Mouse (Mus musculus): Measurements from ENCODE around the gene Ccdc114. TPM values are rescaled to one million over a fixed set of nuclear protein-coding genes. Genes with fewer than 3 reads are reported as not detected.

The Ccdc114 gene
- polyA plus RNA-seq, 1 experiment from 2014 or later, result 2.3 TPM

DNA sequence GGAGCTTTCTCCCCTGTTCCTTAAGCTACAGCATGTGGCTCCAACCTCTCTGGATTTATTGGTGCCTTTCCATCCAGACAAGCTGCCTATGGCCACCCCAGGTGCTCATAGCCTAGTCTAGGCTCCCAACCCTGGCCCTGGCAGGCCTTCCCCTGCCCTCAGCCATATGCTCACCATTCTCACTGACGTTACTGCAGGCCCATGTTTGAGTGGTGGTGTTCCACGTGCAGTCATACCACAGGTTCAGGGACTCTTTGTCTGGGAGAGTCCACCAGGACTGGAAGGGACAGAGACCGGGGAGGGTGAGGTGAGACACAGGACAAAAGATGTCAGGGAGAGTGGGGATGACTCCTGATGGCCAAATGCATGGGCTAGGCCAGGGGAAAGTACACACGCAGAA is 4.1 kb upstream of the Ccdc114 start:
- Histone ChIP-seq H3K4me1 (replicated peaks; ENCODE audit: control insufficient read depth, insufficient read depth) (peaks cover 12% of the 10 kb centered on the region), H3K4me2 (replicated peaks; ENCODE audit: low read depth) (peak overlapping the region; percentile 62), H3K9ac (ENCODE audit: low read length) (peak overlapping the region; percentile 54), H3K4me3 (ENCODE audit: low read depth, low read length) (peak overlapping the region; percentile 46), H3K27me3 (ENCODE audit: control insufficient read depth, insufficient read depth, low read length) (no peaks in the 10 kb centered on the region), H3K27ac (replicated peaks) (peak overlapping the region; percentile 86; the same call in 1 of the 2 replicates), H3K9me3 (ENCODE audit: control insufficient read depth, low read length) (no peaks in the 10 kb centered on the region), H3K36me3 (ENCODE audit: control insufficient read depth, insufficient read depth, low read length) (no peaks in the 10 kb centered on the region; the same call in 1 of the 2 replicates)
- TF ChIP-seq CTCF (IDR thresholded peaks at IDR 0.05; ENCODE audit: low read depth) (no peak), EP300 (optimal IDR thresholded peaks at IDR 0.05) (no peak)
- DNase-seq (ENCODE audit: low spot score) (no peak), ATAC-seq (ENCODE audit: low FRiP score, low TSS enrichment) (no peak)
- 59% methylated on average over 4 of the region's 4 CpGs for WGBS

DNA sequence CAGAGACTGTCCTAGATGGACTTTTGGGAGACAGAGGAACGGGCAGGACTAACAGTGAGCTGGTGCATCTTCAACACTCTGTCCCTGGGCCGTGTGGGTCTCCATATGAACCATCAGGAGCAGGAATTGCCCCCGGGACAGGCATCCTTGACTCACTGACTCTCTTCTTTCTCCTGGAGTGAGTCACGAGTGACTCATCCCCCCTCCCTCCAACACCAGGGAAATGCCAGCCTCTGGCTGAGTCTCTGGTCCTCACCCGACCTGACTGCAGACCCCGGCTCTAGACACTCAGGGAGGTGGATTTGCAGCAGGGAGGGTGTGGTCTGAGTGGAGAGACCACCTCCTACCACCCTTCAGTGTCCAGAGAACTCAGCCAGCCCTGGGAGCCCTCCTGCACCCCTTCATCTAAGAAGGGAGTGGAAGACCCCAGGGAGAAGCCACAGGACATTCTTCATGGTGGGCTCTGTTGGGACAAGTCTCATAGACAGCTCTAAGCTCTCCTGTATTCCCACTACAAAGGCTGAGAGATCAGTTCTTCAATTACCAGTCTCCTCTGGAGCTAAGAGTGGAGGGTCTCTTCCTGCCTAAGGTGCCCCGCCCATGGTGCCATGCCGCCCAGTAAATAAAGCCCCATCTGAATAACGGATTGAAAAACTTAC is 3.2 kb upstream of the Ccdc114 start:
- Histone ChIP-seq H3K9ac (ENCODE audit: low read length) (peak overlapping the region; percentile 54), H3K4me3 (ENCODE audit: low read depth, low read length) (peak overlapping the region; percentile 46), H3K4me1 (replicated peaks; ENCODE audit: control insufficient read depth, insufficient read depth) (peaks cover 12% of the 10 kb centered on the region), H3K4me2 (replicated peaks; ENCODE audit: low read depth) (peak overlapping the region; percentile 62), H3K9me3 (ENCODE audit: control insufficient read depth, low read length) (no peaks in the 10 kb centered on the region), H3K27me3 (ENCODE audit: control insufficient read depth, insufficient read depth, low read length) (no peaks in the 10 kb centered on the region), H3K36me3 (ENCODE audit: control insufficient read depth, insufficient read depth, low read length) (no peaks in the 10 kb centered on the region; the same call in 1 of the 2 replicates), H3K27ac (replicated peaks) (peak overlapping the region; percentile 86)
- no peak for ATAC-seq (ENCODE audit: low FRiP score, low TSS enrichment)
- TF ChIP-seq CTCF (IDR thresholded peaks at IDR 0.05; ENCODE audit: low read depth), result no peak
- no peak for TF ChIP-seq EP300 (optimal IDR thresholded peaks at IDR 0.05)
- peak; percentile 54 for DNase-seq (ENCODE audit: low spot score)
- WGBS, result 3% methylated on average over 9 of the region's 9 CpGs

DNA sequence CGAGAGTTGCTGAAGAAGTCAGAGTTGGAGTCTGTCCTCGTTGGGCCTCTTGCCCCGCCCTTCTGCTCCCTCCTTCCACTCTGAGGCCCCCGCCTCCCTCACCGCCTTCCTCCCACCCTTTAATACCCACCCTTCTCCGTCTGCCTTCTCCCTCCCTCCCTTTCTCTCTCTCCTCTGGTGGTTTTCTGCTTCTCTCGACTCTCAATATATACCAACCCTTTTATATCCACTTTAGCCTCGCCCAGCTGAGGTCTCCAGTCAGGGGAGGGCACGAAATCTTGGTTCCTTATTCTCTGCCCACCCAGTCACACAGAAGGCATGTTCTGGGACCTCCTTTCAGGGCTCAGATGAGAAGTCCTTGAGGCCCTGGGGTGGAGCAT is 2.6 kb upstream of the Ccdc114 start, which contains the start of gene Emp3:
TSS of gene Emp3 (minus strand) at position 163 of the 380 bp plus-strand sequence.
- H3K4me3 ChIP-seq (ENCODE audit: low read depth, low read length), result peak within 1 kb of the TSS; percentile 46
- H3K27ac ChIP-seq (replicated peaks), result peak within 1 kb of the TSS; percentile 95
- H3K4me2 ChIP-seq (replicated peaks; ENCODE audit: low read depth), result peak within 1 kb of the TSS; percentile 62
- no peaks in the 10 kb centered on the region for H3K9me3 ChIP-seq (ENCODE audit: control insufficient read depth, low read length)
- ATAC-seq (ENCODE audit: low FRiP score, low TSS enrichment) (no peak), DNase-seq (ENCODE audit: low spot score) (peak; percentile 45)
- peak within 1 kb of the TSS; percentile 54 for H3K9ac ChIP-seq (ENCODE audit: low read length)
- 3% methylated on average over 9 of the region's 9 CpGs for WGBS
- H3K36me3 ChIP-seq (ENCODE audit: control insufficient read depth, insufficient read depth, low read length), result no peaks in the 10 kb centered on the region; the same call in 1 of the 2 replicates
- peaks cover 12% of the 10 kb centered on the region for H3K4me1 ChIP-seq (replicated peaks; ENCODE audit: control insufficient read depth, insufficient read depth)
- TF ChIP-seq EP300 (optimal IDR thresholded peaks at IDR 0.05) (no peak), CTCF (IDR thresholded peaks at IDR 0.05; ENCODE audit: low read depth) (no peak)
- no peaks in the 10 kb centered on the region for H3K27me3 ChIP-seq (ENCODE audit: control insufficient read depth, insufficient read depth, low read length)

DNA sequence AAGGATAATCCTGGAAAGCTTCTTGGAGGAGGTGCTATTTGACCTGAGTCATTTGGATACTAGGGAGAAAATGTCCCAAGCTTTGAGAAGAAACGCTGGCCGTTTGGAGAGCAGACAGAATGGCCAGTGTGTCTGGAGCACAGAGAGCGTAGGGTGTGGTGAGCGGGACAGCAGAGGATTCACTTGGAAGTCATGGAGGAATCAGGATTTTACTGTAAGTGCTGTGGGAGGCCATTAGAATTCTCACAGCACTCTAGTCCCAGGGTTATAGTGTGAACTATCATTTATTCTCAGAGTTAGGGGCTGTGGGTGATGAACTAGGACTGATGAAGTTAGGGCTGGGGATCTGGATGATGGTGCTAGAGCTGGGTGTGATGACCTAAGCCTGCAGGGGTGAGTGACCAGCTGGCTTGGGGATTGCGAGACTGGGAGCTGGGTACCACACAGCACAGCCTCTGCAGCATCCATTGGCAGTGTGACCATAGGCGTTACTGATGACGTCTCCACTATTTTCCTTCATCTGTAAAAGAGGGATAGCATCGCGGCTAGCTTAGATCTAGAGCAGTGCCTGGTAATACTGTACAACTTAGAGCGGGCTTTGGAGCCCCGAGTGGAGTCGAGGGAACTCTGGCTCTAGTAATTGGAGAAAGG is 1.8 kb upstream of the Ccdc114 start:
- 74% methylated on average over 12 of the region's 12 CpGs for WGBS
- TF ChIP-seq CTCF (IDR thresholded peaks at IDR 0.05; ENCODE audit: low read depth), result no peak
- TF ChIP-seq EP300 (optimal IDR thresholded peaks at IDR 0.05), result no peak
- no peak overlapping the region for H3K4me3 ChIP-seq (ENCODE audit: low read depth, low read length)

DNA sequence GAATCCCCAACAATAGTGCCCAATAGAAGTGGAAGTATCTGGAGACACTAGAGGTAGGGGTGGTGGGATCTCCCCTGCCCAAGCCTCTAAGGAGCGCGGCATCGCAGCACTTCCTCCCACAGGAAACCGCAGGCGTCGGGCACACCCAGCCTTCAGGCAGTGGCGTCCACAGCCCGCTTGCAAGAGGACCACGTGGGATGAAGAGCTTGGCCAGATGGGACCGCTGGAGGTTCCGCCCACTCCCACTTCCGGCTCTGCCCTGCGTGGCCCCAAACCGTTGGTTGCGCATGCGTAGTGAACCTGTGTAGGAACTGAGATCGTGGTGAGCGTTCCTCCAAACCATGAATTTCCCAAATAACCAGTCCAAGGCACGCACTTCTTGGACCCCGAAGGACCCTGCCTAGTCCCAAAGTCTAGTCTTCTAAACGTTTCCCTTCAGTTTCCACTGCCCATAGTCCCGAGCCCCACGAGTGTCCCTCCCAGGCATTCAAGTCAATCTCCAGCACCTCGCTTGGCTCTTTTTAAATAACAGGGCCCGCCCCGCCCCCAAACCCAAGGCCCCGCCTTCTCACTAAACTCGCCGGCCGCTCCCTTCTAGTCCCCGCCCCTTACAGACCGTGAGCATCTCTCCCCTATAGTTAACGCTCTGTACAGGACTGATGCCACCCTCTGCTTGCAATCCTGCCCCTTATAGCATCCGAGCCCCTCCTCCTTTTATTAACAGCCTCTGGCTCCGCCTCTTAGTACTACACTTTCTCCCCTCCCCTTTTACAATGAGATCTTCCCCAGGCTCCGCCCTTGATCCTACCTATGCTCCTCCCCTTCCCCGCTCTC is 727 bp upstream of the Ccdc114 start:
- Histone ChIP-seq H3K27ac (replicated peaks) (peak overlapping the region; percentile 95), H3K4me2 (replicated peaks; ENCODE audit: low read depth) (peak overlapping the region; percentile 56), H3K9ac (ENCODE audit: low read length) (peak overlapping the region; percentile 59), H3K4me3 (ENCODE audit: low read depth, low read length) (peak overlapping the region; percentile 51), H3K27me3 (ENCODE audit: control insufficient read depth, insufficient read depth, low read length) (no peaks in the 10 kb centered on the region), H3K36me3 (ENCODE audit: control insufficient read depth, insufficient read depth, low read length) (no peaks in the 10 kb centered on the region), H3K9me3 (ENCODE audit: control insufficient read depth, low read length) (no peaks in the 10 kb centered on the region), H3K4me1 (replicated peaks; ENCODE audit: control insufficient read depth, insufficient read depth) (peaks cover 8% of the 10 kb centered on the region; the same call in 1 of the 2 replicates)
- ATAC-seq (ENCODE audit: low FRiP score, low TSS enrichment) (peak; percentile 93), DNase-seq (ENCODE audit: low spot score) (peak; percentile 96)
- TF ChIP-seq CTCF (IDR thresholded peaks at IDR 0.05; ENCODE audit: low read depth) (no peak), EP300 (optimal IDR thresholded peaks at IDR 0.05) (no peak)
- under 1% methylated on average over 37 of the region's 37 CpGs for WGBS

More for the DNA sequence above, 1.8 kb upstream of the Ccdc114 start:
- Histone ChIP-seq H3K27me3 (ENCODE audit: control insufficient read depth, insufficient read depth, low read length) (no peaks in the 10 kb centered on the region), H3K4me1 (replicated peaks; ENCODE audit: control insufficient read depth, insufficient read depth) (peaks cover 12% of the 10 kb centered on the region), H3K36me3 (ENCODE audit: control insufficient read depth, insufficient read depth, low read length) (no peaks in the 10 kb centered on the region; the same call in 1 of the 2 replicates), H3K27ac (replicated peaks) (peak overlapping the region; percentile 95), H3K9ac (ENCODE audit: low read length) (peak overlapping the region; percentile 43), H3K9me3 (ENCODE audit: control insufficient read depth, low read length) (no peaks in the 10 kb centered on the region), H3K4me2 (replicated peaks; ENCODE audit: low read depth) (no peak overlapping the region)
- ATAC-seq (ENCODE audit: low FRiP score, low TSS enrichment), result no peak
- no peak for DNase-seq (ENCODE audit: low spot score)
